ENCODE assay signal across 15 mouse cellular contexts in genomic region chr1:58415442-58415841, GRCm38 (mm10). TPM values are rescaled to one million over a fixed set of nuclear protein-coding genes. Genes with fewer than 3 reads are reported as not detected.
DNase-seq lines count a peak whose midpoint lies in the region; ATAC-seq and TF ChIP-seq lines count a peak whose summit lies in the region.
"Had no signal": no experiment of that assay in that cellular context is flagged by ENCODE, and none has a peak within 500 bp of the region (broad histone marks: within the 10 kb centered on the region; RNA-seq: fewer than 3 reads in every experiment).

No protein-coding gene starts in this region.

- no peak overlapping the region for H3K4me3 ChIP-seq in layer of hippocampus, adult 2 months
- H3K4me3 ChIP-seq: heart, embryonic 15.5 days; limb, embryonic 13.5 days; midbrain, embryonic 10.5 days; neural tube, embryonic 12.5 days had no signal

- peak; percentile 41 for ATAC-seq in activated CD4-positive, CD25-positive, alpha-beta regulatory T cell, adult 4 months

- DNase-seq in embryo, embryonic 10 days (ENCODE audit: low spot score) = peak; percentile 18
- DNase-seq in embryo, embryonic 9.5 days (ENCODE audit: extremely low spot score) = no peak
- no peak for DNase-seq in layer of hippocampus, adult 2 months (ENCODE audit: low spot score in 2 of 2)
- no peak for DNase-seq in layer of hippocampus, postnatal 25 days (ENCODE audit: extremely low spot score in 1 of 2, low spot score in 1 of 2)
- peak; percentile 54 for DNase-seq in 3T3-L1 (ENCODE audit: low read depth, low spot score)
- DNase-seq in frontal cortex, postnatal 14 days (ENCODE audit: low spot score in 2 of 2) = no peak
- DNase-seq in ovary, adult 18-20 months (ENCODE audit: low spot score) = no peak
- DNase-seq: cerebellum, adult 11-12 months; kidney, postnatal 10 days had no signal

- H3K27ac ChIP-seq in layer of hippocampus, adult 2 months = no peak overlapping the region
- H3K27ac ChIP-seq: heart, embryonic 15.5 days; hindbrain, embryonic 14.5 days; limb, embryonic 13.5 days; midbrain, embryonic 10.5 days; neural tube, embryonic 12.5 days had no signal

- TF ChIP-seq CTCF in layer of hippocampus, adult 2 months (conservative IDR thresholded peaks at IDR 0.05) = peak; percentile 73

RNA-seq across cellular contexts. Expression of gene Clk1, which starts 8.4 kb away (rescaled TPM):
- 100 to 1,000 TPM; 104 to 159 TPM for total RNA-seq in layer of hippocampus, adult 2 months (2021)
- total RNA-seq in layer of hippocampus, postnatal 25 days (2021) = 100 to 1,000 TPM; 111 to 132 TPM
- 100 to 1,000 TPM; 355 to 452 TPM for polyA plus RNA-seq in activated CD4-positive, CD25-positive, alpha-beta regulatory T cell, adult 4 months (2017; shearing (Covaris generic))

RNA-seq across cellular contexts. Expression of gene Bzw1, which starts 22.7 kb away (rescaled TPM):
- 100 to 1,000 TPM; 108 to 111 TPM for total RNA-seq in layer of hippocampus, adult 2 months (2021)
- total RNA-seq in layer of hippocampus, postnatal 25 days (2021) = 100 to 1,000 TPM; 124 to 131 TPM
- polyA plus RNA-seq in activated CD4-positive, CD25-positive, alpha-beta regulatory T cell, adult 4 months (2017; shearing (Covaris generic)) = 100 to 1,000 TPM; 406 to 458 TPM

RNA-seq across cellular contexts. Expression of gene Nif3l1, which starts 29.5 kb away (rescaled TPM):
- total RNA-seq in layer of hippocampus, adult 2 months (2021) = 10 to 100 TPM; 17.6 to 21.3 TPM
- 10 to 100 TPM; 22.1 to 22.7 TPM for total RNA-seq in layer of hippocampus, postnatal 25 days (2021)
- polyA plus RNA-seq in activated CD4-positive, CD25-positive, alpha-beta regulatory T cell, adult 4 months (2017; shearing (Covaris generic)) = 10 to 100 TPM; 40.1 to 58.3 TPM

RNA-seq across cellular contexts. Expression of gene Ppil3, which starts 29.8 kb away (rescaled TPM):
- 10 to 100 TPM; 27.5 to 31.3 TPM for total RNA-seq in layer of hippocampus, adult 2 months (2021)
- total RNA-seq in layer of hippocampus, postnatal 25 days (2021) = 10 to 100 TPM; 26.8 to 27.3 TPM
- 10 to 100 TPM; 61.9 to 77.3 TPM for polyA plus RNA-seq in activated CD4-positive, CD25-positive, alpha-beta regulatory T cell, adult 4 months (2017; shearing (Covaris generic))

Comparison
In these comparisons a context has a peak if more than half of its experiments do, and no peak if none do; other contexts are left out.
1. DNase-seq: peak in embryo, embryonic 10 days (single experiment) and 3T3-L1 (single experiment); none in embryo, embryonic 9.5 days (single experiment), layer of hippocampus, adult 2 months (0 of 2), layer of hippocampus, postnatal 25 days (0 of 2), frontal cortex, postnatal 14 days (0 of 2) and ovary, adult 18-20 months (single experiment).